Mouse (Mus musculus): ENCODE results near the gene Tbc1d22a. TPM values are rescaled to one million over a fixed set of nuclear protein-coding genes. Genes with fewer than 3 reads are reported as not detected.

The Tbc1d22a gene
- polyA plus RNA-seq, 1 experiment from 2014 or later, result 9.6 TPM

GRCm38 (mm10) chr15:86169817-86170110 lies 44.5 kb upstream of the Tbc1d22a start:
- ATAC-seq (replicated peaks; ENCODE audit: low FRiP score, low TSS enrichment, low read depth) (no peak), DNase-seq (ENCODE audit: low spot score) (no peak)
- Histone ChIP-seq H3K27ac (ENCODE audit: low read depth) (no peak overlapping the region), H3K27me3 (replicated peaks; ENCODE audit: control insufficient read depth, insufficient read depth, low read length) (no peaks in the 10 kb centered on the region), H3K36me3 (ENCODE audit: control insufficient read depth, insufficient read depth, low read length) (no peaks in the 10 kb centered on the region), H3K4me2 (ENCODE audit: low read length) (no peak overlapping the region), H3K4me3 (ENCODE audit: low read depth, low read length) (no peak overlapping the region), H3K4me1 (replicated peaks; ENCODE audit: control insufficient read depth, insufficient read depth, low read length) (no peaks in the 10 kb centered on the region), H3K9me3 (ENCODE audit: control insufficient read depth, low read length) (no peaks in the 10 kb centered on the region), H3K9ac (ENCODE audit: low read length) (no peak overlapping the region)
- 69% methylated on average over 4 of the region's 4 CpGs for WGBS

DNA sequence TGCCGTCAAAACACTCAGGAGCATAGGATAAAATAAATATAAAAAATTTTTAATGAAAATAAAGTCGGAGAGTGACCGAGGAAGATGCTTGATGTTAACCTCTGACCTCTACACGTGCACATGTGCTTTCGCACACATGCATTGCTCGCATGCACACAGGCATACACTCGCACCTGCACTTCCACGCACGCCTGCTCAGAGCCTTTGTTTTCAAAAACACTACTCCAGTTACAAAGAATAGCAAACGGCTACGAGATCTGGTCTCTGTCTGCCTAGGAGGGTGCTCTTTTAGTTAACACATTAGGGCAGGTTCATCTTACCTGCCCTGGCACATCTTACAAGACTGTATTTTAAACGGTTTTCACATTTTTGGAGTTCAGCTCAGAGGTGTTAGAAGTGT lies 42.9 kb upstream of the Tbc1d22a start:
- Histone ChIP-seq H3K36me3 (ENCODE audit: control insufficient read depth, insufficient read depth, low read length) (no peaks in the 10 kb centered on the region), H3K27ac (ENCODE audit: low read depth) (no peak overlapping the region), H3K4me2 (ENCODE audit: low read length) (no peak overlapping the region), H3K9me3 (ENCODE audit: control insufficient read depth, low read length) (no peaks in the 10 kb centered on the region), H3K9ac (ENCODE audit: low read length) (no peak overlapping the region), H3K4me1 (replicated peaks; ENCODE audit: control insufficient read depth, insufficient read depth, low read length) (no peaks in the 10 kb centered on the region), H3K27me3 (replicated peaks; ENCODE audit: control insufficient read depth, insufficient read depth, low read length) (no peaks in the 10 kb centered on the region), H3K4me3 (ENCODE audit: low read depth, low read length) (no peak overlapping the region)
- DNase-seq (ENCODE audit: low spot score) (no peak), ATAC-seq (replicated peaks; ENCODE audit: low FRiP score, low TSS enrichment, low read depth) (no peak)
- WGBS, result 74% methylated on average over 12 of the region's 12 CpGs

- H3K9ac ChIP-seq (ENCODE audit: low read length), result no peak overlapping the region
- ATAC-seq (replicated peaks; ENCODE audit: low FRiP score, low TSS enrichment, low read depth), result no peak
- DNase-seq (ENCODE audit: low spot score), result no peak
- H3K27me3 ChIP-seq (replicated peaks; ENCODE audit: control insufficient read depth, insufficient read depth, low read length), result no peaks in the 10 kb centered on the region
- no peaks in the 10 kb centered on the region for H3K36me3 ChIP-seq (ENCODE audit: control insufficient read depth, insufficient read depth, low read length)
- no peak overlapping the region for H3K4me3 ChIP-seq (ENCODE audit: low read depth, low read length)
- no peaks in the 10 kb centered on the region for H3K4me1 ChIP-seq (replicated peaks; ENCODE audit: control insufficient read depth, insufficient read depth, low read length)
- H3K4me2 ChIP-seq (ENCODE audit: low read length), result no peak overlapping the region
- no peaks in the 10 kb centered on the region for H3K9me3 ChIP-seq (ENCODE audit: control insufficient read depth, low read length)
- no peak overlapping the region for H3K27ac ChIP-seq (ENCODE audit: low read depth)
- 44% methylated on average over 3 of the region's 3 CpGs for WGBS
Measured at GRCm38 (mm10) chr15:86172124-86172523, 42.1 kb upstream of the Tbc1d22a start.

- H3K4me2 ChIP-seq (ENCODE audit: low read length), result no peak overlapping the region
- H3K4me3 ChIP-seq (ENCODE audit: low read depth, low read length), result no peak overlapping the region
- H3K9ac ChIP-seq (ENCODE audit: low read length), result no peak overlapping the region
- no peaks in the 10 kb centered on the region for H3K36me3 ChIP-seq (ENCODE audit: control insufficient read depth, insufficient read depth, low read length)
- DNase-seq (ENCODE audit: low spot score) (no peak), ATAC-seq (replicated peaks; ENCODE audit: low FRiP score, low TSS enrichment, low read depth) (no peak)
- H3K27ac ChIP-seq (ENCODE audit: low read depth), result no peak overlapping the region
- 82% methylated on average over 6 of the region's 6 CpGs for WGBS
- no peaks in the 10 kb centered on the region for H3K9me3 ChIP-seq (ENCODE audit: control insufficient read depth, low read length)
- no peaks in the 10 kb centered on the region for H3K27me3 ChIP-seq (replicated peaks; ENCODE audit: control insufficient read depth, insufficient read depth, low read length)
- H3K4me1 ChIP-seq (replicated peaks; ENCODE audit: control insufficient read depth, insufficient read depth, low read length), result no peaks in the 10 kb centered on the region
Measured at GRCm38 (mm10) chr15:86172526-86172925, 41.7 kb upstream of the Tbc1d22a start.

DNA sequence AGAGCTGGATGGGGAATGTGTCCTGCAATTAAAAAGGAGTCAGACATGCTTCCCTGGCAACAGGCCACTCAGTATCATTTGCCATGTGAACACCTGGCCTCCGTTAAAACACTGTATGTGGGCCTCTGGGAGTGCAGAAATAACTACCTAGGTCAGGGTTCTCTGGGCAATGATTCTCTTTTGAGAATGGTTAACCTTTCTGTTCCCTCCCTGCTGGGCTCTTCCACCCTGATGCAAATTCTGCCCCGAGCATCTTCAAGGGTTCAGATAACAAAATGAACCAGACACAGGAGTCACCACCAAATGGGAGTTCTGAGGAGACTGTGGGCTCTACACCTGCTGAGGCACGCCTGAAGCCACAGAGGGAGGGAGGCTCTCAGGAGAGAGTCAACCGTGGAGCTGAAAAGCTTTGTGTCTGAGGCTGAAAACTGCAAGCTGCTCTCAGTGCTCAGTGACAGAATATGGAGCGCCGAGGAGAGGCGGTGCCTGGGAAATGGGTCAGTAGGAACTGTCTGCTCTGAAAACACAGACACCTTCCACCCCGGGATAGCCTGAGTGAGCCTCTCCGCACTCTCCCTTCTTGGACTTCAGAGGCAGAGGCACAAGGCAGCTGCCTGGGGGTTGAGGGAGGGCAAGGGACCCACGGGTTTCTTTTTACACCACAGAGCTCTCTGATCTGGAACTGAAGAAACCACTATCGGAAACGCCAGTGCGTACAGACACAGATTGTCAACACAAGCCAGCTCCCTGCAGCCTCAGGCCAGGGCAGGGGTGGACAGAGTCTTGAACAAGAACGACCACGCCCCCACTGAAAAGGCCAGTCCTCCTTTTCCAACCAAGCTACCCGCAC lies 40.9 kb upstream of the Tbc1d22a start:
- H3K27me3 ChIP-seq (replicated peaks; ENCODE audit: control insufficient read depth, insufficient read depth, low read length), result no peaks in the 10 kb centered on the region
- WGBS, result 44% methylated on average over 16 of the region's 16 CpGs
- no peak overlapping the region for H3K27ac ChIP-seq (ENCODE audit: low read depth)
- no peak for DNase-seq (ENCODE audit: low spot score)
- H3K4me2 ChIP-seq (ENCODE audit: low read length), result no peak overlapping the region
- H3K9me3 ChIP-seq (ENCODE audit: control insufficient read depth, low read length), result no peaks in the 10 kb centered on the region
- no peak for ATAC-seq (replicated peaks; ENCODE audit: low FRiP score, low TSS enrichment, low read depth)
- H3K4me1 ChIP-seq (replicated peaks; ENCODE audit: control insufficient read depth, insufficient read depth, low read length), result no peaks in the 10 kb centered on the region
- no peaks in the 10 kb centered on the region for H3K36me3 ChIP-seq (ENCODE audit: control insufficient read depth, insufficient read depth, low read length)
- no peak overlapping the region for H3K9ac ChIP-seq (ENCODE audit: low read length)
- no peak overlapping the region for H3K4me3 ChIP-seq (ENCODE audit: low read depth, low read length)

GRCm38 (mm10) chr15:86175253-86176050 lies 38.8 kb upstream of the Tbc1d22a start:
- no peaks in the 10 kb centered on the region for H3K27me3 ChIP-seq (replicated peaks; ENCODE audit: control insufficient read depth, insufficient read depth, low read length)
- no peak overlapping the region for H3K9ac ChIP-seq (ENCODE audit: low read length)
- no peaks in the 10 kb centered on the region for H3K36me3 ChIP-seq (ENCODE audit: control insufficient read depth, insufficient read depth, low read length)
- WGBS, result 72% methylated on average over 3 of the region's 3 CpGs
- DNase-seq (ENCODE audit: low spot score), result no peak
- ATAC-seq (replicated peaks; ENCODE audit: low FRiP score, low TSS enrichment, low read depth), result no peak
- H3K4me1 ChIP-seq (replicated peaks; ENCODE audit: control insufficient read depth, insufficient read depth, low read length), result no peaks in the 10 kb centered on the region
- H3K4me3 ChIP-seq (ENCODE audit: low read depth, low read length), result no peak overlapping the region
- no peaks in the 10 kb centered on the region for H3K9me3 ChIP-seq (ENCODE audit: control insufficient read depth, low read length)
- no peak overlapping the region for H3K27ac ChIP-seq (ENCODE audit: low read depth)
- no peak overlapping the region for H3K4me2 ChIP-seq (ENCODE audit: low read length)

DNA sequence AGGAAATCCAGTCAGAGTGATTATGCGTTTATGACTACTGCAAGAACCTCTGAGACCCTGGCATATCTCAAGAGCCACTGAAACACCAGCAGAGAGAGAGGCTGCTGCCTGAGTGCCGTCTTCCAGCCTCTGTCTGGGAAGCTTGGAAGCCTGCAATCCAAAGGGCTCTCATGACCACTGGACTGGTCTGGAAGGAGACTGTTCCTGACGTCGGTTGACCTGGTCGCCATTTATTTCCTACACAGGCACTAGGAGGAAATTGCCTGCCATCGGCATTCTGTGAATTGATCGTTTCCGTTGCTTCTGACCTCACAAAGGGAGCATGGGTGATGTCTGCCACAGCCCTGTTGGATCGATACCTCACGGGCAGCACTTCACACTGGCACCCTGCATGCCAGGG lies 38.1 kb upstream of the Tbc1d22a start:
- Histone ChIP-seq H3K4me3 (ENCODE audit: low read depth, low read length) (no peak overlapping the region), H3K9me3 (ENCODE audit: control insufficient read depth, low read length) (no peaks in the 10 kb centered on the region), H3K27me3 (replicated peaks; ENCODE audit: control insufficient read depth, insufficient read depth, low read length) (no peaks in the 10 kb centered on the region), H3K27ac (ENCODE audit: low read depth) (no peak overlapping the region), H3K4me1 (replicated peaks; ENCODE audit: control insufficient read depth, insufficient read depth, low read length) (no peaks in the 10 kb centered on the region), H3K9ac (ENCODE audit: low read length) (no peak overlapping the region), H3K36me3 (ENCODE audit: control insufficient read depth, insufficient read depth, low read length) (no peaks in the 10 kb centered on the region), H3K4me2 (ENCODE audit: low read length) (no peak overlapping the region)
- DNase-seq (ENCODE audit: low spot score), result no peak
- no peak for ATAC-seq (replicated peaks; ENCODE audit: low FRiP score, low TSS enrichment, low read depth)
- 77% methylated on average over 10 of the region's 10 CpGs for WGBS

GRCm38 (mm10) chr15:86176771-86177702 lies 37.2 kb upstream of the Tbc1d22a start:
- Histone ChIP-seq H3K36me3 (ENCODE audit: control insufficient read depth, insufficient read depth, low read length) (no peaks in the 10 kb centered on the region), H3K4me2 (ENCODE audit: low read length) (no peak overlapping the region), H3K4me3 (ENCODE audit: low read depth, low read length) (no peak overlapping the region), H3K27ac (ENCODE audit: low read depth) (no peak overlapping the region), H3K27me3 (replicated peaks; ENCODE audit: control insufficient read depth, insufficient read depth, low read length) (no peaks in the 10 kb centered on the region), H3K4me1 (replicated peaks; ENCODE audit: control insufficient read depth, insufficient read depth, low read length) (peaks cover 5% of the 10 kb centered on the region; the same call in 1 of the 2 replicates), H3K9ac (ENCODE audit: low read length) (no peak overlapping the region), H3K9me3 (ENCODE audit: control insufficient read depth, low read length) (no peaks in the 10 kb centered on the region)
- DNase-seq (ENCODE audit: low spot score) (no peak), ATAC-seq (replicated peaks; ENCODE audit: low FRiP score, low TSS enrichment, low read depth) (no peak)
- 69% methylated on average over 22 of the region's 22 CpGs for WGBS
